Mouse (Mus musculus): Measurements from ENCODE around the gene Espnl.

DNA sequence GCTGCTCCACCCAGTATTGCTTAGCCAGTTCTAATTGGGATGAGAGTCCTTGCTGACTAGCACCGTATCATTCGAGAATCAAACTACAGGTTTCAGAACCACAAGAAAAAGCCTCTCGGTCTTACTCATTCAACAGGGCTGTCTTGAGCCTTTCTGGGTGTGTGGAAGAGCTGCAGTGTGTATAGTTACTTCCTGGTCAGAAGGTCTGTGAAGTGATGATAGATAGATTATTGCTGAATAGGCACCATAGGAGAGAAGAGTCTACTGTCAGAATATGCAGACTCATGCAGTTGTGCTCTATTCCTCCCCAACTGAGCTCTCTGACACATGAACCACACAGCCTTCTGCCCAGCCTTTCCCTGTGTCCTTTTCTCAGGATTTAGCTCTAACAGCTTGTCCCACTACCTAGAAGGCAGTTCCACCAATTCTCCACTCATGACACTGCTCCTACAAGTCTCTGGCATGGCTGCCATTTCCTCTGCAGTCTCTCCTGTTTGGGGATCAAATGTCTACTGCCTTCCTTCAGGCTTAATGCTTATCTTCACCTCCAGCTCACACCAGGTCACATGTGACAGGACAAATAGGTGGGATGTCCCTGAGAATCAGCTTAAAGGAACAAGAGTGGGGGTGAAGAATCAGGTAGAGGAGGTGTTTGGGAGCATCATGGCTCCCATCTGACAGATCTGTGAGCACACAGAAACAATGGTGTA, 43.3 kb upstream of the Espnl start:
- TF ChIP-seq CTCF (IDR thresholded peaks at IDR 0.05; ENCODE audit: borderline replicate concordance, extremely low read depth, insufficient read depth, insufficient read length) (no peak), POLR2A (IDR thresholded peaks at IDR 0.05; ENCODE audit: borderline replicate concordance, extremely low read depth, insufficient read depth, insufficient read length, poor library complexity, severe bottlenecking) (no peak)
